Mouse (Mus musculus) MEL (cell line): ENCODE results near the gene Bpifb5.
"Not testable (repeated sequence)": the region's sequence is repeated elsewhere in the genome, so short reads cannot be mapped to it uniquely, and the experiment has no call there.

Experiments used
- CTCF ChIP-seq, 3 experiments: IDR thresholded peaks in 2 of 3; conservative IDR thresholded peaks in 1 of 3; 2 replicates each; pipeline ENCODE4 v1.5.1; 2011 to 2012; ENCODE audit warnings: low read length in 3 of 3, low read depth in 2 of 3, mild to moderate bottlenecking in 2 of 3, improper control_type of control experiment in 1 of 3, inconsistent platforms in 1 of 3, mixed read lengths in 1 of 3, moderate library complexity in 1 of 3; ENCODE audit not compliant: control insufficient read depth in 1 of 3, insufficient read depth in 1 of 3, poor library complexity in 1 of 3, severe bottlenecking in 1 of 3
- EP300 ChIP-seq, 2 experiments: IDR thresholded peaks; 2 replicates each; pipeline ENCODE4 v1.6.1; 2011; ENCODE audit warnings: improper control_type of control experiment in 2 of 2, low read length in 2 of 2, low read depth in 1 of 2, mild to moderate bottlenecking in 1 of 2
- POLR2AphosphoS2 ChIP-seq: IDR thresholded peaks from 2 replicates; pipeline ENCODE4 v1.6.1; 2011; ENCODE audit warnings: low read length, improper control_type of control experiment
- TBP ChIP-seq: IDR thresholded peaks from 2 replicates; pipeline ENCODE4 v1.8.0; 2011; ENCODE audit warnings: low read depth, low read length, improper control_type of control experiment
- ZC3H11A ChIP-seq: IDR thresholded peaks from 2 replicates; pipeline ENCODE4 v1.6.1; 2012; ENCODE audit warnings: low read depth, mild to moderate bottlenecking, inconsistent platforms, low read length, improper control_type of control experiment
- ZMIZ1 ChIP-seq: IDR thresholded peaks from 2 replicates; pipeline ENCODE4 v1.6.1; 2012; ENCODE audit warnings: low read depth, mild to moderate bottlenecking, inconsistent platforms, low read length, improper control_type of control experiment, moderate library complexity

GRCm38 (mm10) chr2:154242726-154243125, 19.2 kb downstream of the Bpifb5 start:
- not testable (repeated sequence) for TF ChIP-seq ZMIZ1; EP300 (IDR thresholded peaks at IDR 0.05; ENCODE audit: low read depth in 1 of 2, low read length in 2 of 2); CTCF (IDR thresholded peaks at IDR 0.05 in 2 of 3, conservative IDR thresholded peaks at IDR 0.05 in 1 of 3; ENCODE audit: control insufficient read depth in 1 of 3, insufficient read depth in 1 of 3, low read depth in 2 of 3, low read length in 3 of 3, poor library complexity in 1 of 3, severe bottlenecking in 1 of 3); ZC3H11A; TBP; POLR2AphosphoS2
